ENCODE assay signal across 25 mouse cellular contexts in genomic region chr11:90044459-90044858, GRCm38 (mm10). TPM values are rescaled to one million over a fixed set of nuclear protein-coding genes. Genes with fewer than 3 reads are reported as not detected.
"Had no signal": no experiment of that assay in that cellular context is flagged by ENCODE, and none has a peak within 500 bp of the region (broad histone marks: within the 10 kb centered on the region; RNA-seq: fewer than 3 reads in every experiment).

No protein-coding gene starts in this region.

- H3K27ac ChIP-seq: heart, adult 2 months; heart, embryonic 13.5 days; heart, embryonic 15.5 days; hindbrain, embryonic 13.5 days; hindbrain, embryonic 15.5 days; hindbrain, postnatal 0 days; kidney, embryonic 15.5 days; kidney, postnatal 0 days; limb, embryonic 13.5 days; limb, embryonic 15.5 days had no signal

- H3K4me2 ChIP-seq: heart, embryonic 11.5 days; heart, embryonic 13.5 days; heart, embryonic 15.5 days; hindbrain, embryonic 13.5 days; hindbrain, embryonic 15.5 days; kidney, embryonic 15.5 days; limb, embryonic 13.5 days; limb, embryonic 15.5 days had no signal

- DNase-seq: gastrocnemius, postnatal 10 days; gastrocnemius, postnatal 36 days; heart, adult 2 months; heart, postnatal 14 days; heart, postnatal 36 days; kidney, adult 11 months; kidney, adult 2 months; kidney, adult 9 months; kidney, postnatal 14 days; kidney, postnatal 36 days; layer of hippocampus, adult 9-11 months; layer of hippocampus, postnatal 36 days; left cerebral cortex, postnatal 4 days had no signal

- H3K9ac ChIP-seq: heart, embryonic 13.5 days; heart, embryonic 15.5 days; hindbrain, embryonic 13.5 days; hindbrain, embryonic 15.5 days; kidney, embryonic 15.5 days; limb, embryonic 13.5 days; limb, embryonic 15.5 days had no signal

- H3K27me3 ChIP-seq: heart, embryonic 13.5 days; heart, embryonic 15.5 days; hindbrain, embryonic 15.5 days; kidney, embryonic 15.5 days; limb, embryonic 13.5 days had no signal

- H3K4me3 ChIP-seq: heart, adult 2 months; heart, embryonic 13.5 days; heart, embryonic 15.5 days; hindbrain, embryonic 13.5 days; hindbrain, embryonic 15.5 days; kidney, embryonic 15.5 days; limb, embryonic 13.5 days; limb, embryonic 15.5 days had no signal

- H3K9me3 ChIP-seq: heart, embryonic 13.5 days; heart, embryonic 15.5 days; hindbrain, embryonic 13.5 days; hindbrain, embryonic 15.5 days; kidney, embryonic 15.5 days; limb, embryonic 13.5 days; limb, embryonic 15.5 days had no signal

- ATAC-seq: hindbrain, postnatal 0 days; intestine, embryonic 16.5 days had no signal

- H3K4me1 ChIP-seq: heart, embryonic 13.5 days; heart, embryonic 15.5 days; hindbrain, embryonic 13.5 days; hindbrain, embryonic 15.5 days had no signal

- H3K36me3 ChIP-seq: heart, embryonic 13.5 days; heart, embryonic 15.5 days; hindbrain, embryonic 13.5 days; hindbrain, embryonic 15.5 days; kidney, embryonic 15.5 days; limb, embryonic 13.5 days; limb, embryonic 15.5 days had no signal

RNA-seq across cellular contexts. Expression of gene Tmem100, which starts 14.3 kb away (rescaled TPM):
- polyA plus RNA-seq: liver, adult 2 months had no signal
